14 mouse cellular contexts compared by ENCODE assay signal in genomic region chr5:117032130-117032529, GRCm38 (mm10).
DNase-seq lines count a peak whose midpoint lies in the region; ATAC-seq lines count a peak whose summit lies in the region.
"Had no signal": no experiment of that assay in that cellular context is flagged by ENCODE, and none has a peak within 500 bp of the region (broad histone marks: within the 10 kb centered on the region; RNA-seq: fewer than 3 reads in every experiment).

No protein-coding gene starts in this region.

- H3K27me3 ChIP-seq in heart, embryonic 11.5 days (ENCODE audit: control insufficient read depth, insufficient read depth, low read length) = no peaks in the 10 kb centered on the region
- H3K27me3 ChIP-seq: heart, embryonic 12.5 days; liver, embryonic 13.5 days; megakaryocyte, embryonic 14.5 days; neural tube, embryonic 15.5 days had no signal

- no peak overlapping the region for H3K4me2 ChIP-seq in heart, embryonic 11.5 days
- H3K4me2 ChIP-seq: heart, embryonic 12.5 days; liver, embryonic 13.5 days; neural tube, embryonic 15.5 days had no signal

- H3K9ac ChIP-seq in heart, embryonic 11.5 days (ENCODE audit: low read depth, low read length) = no peak overlapping the region
- H3K9ac ChIP-seq: heart, embryonic 12.5 days; liver, embryonic 13.5 days; neural tube, embryonic 15.5 days had no signal

- DNase-seq in heart, adult 11 months = peak; percentile 59
- DNase-seq in cerebellum, adult 18-20 months = peak; percentile 83 to 84
- peak; percentile 76 to 85 for DNase-seq in layer of hippocampus, adult 18-20 months (ENCODE audit: low spot score in 2 of 2)
- peak; percentile 15 to 22 for DNase-seq in right cerebral cortex, adult 2 months (ENCODE audit: low spot score in 2 of 2)
- no peak for DNase-seq in adrenal gland, postnatal 14 days
- no peak for DNase-seq in kidney, postnatal 25 days
- DNase-seq: kidney, adult 11 months; liver, embryonic 13.5 days had no signal

- WGBS in heart, embryonic 11.5 days (ENCODE audit: insufficient replicate concordance) = 78% methylated on average over 10 of the region's 10 CpGs

- H3K27ac ChIP-seq in heart, embryonic 11.5 days (ENCODE audit: low read depth, low read length) = no peak overlapping the region
- H3K27ac ChIP-seq: liver, embryonic 13.5 days; neural tube, embryonic 15.5 days had no signal

- H3K9me3 ChIP-seq in heart, embryonic 11.5 days (replicated peaks; ENCODE audit: control insufficient read depth, low read length) = no peaks in the 10 kb centered on the region; the same call in 1 of the 2 replicates
- H3K9me3 ChIP-seq: neural tube, embryonic 15.5 days had no signal

- H3K4me3 ChIP-seq in heart, embryonic 11.5 days (ENCODE audit: low read depth, low read length) = no peak overlapping the region
- H3K4me3 ChIP-seq: heart, embryonic 12.5 days; liver, embryonic 13.5 days; megakaryocyte, embryonic 14.5 days; neural tube, embryonic 15.5 days had no signal

- ATAC-seq in heart, embryonic 11.5 days (replicated peaks; ENCODE audit: insufficient number of reproducible peaks, low FRiP score, low TSS enrichment) = no peak
- ATAC-seq in monocyte, adult 5-6 weeks (replicated peaks; ENCODE audit: insufficient number of reproducible peaks, low FRiP score, low TSS enrichment, poor library complexity, severe bottlenecking) = no peak
- ATAC-seq: Patski had no signal

- H3K36me3 ChIP-seq in heart, embryonic 11.5 days (ENCODE audit: control insufficient read depth, insufficient read depth, low read length) = no peaks in the 10 kb centered on the region
- H3K36me3 ChIP-seq: heart, embryonic 12.5 days; liver, embryonic 13.5 days; neural tube, embryonic 15.5 days had no signal

- H3K4me1 ChIP-seq in heart, embryonic 11.5 days (ENCODE audit: control insufficient read depth, insufficient read depth, low read length) = no peaks in the 10 kb centered on the region
- H3K4me1 ChIP-seq: liver, embryonic 13.5 days; megakaryocyte, embryonic 14.5 days had no signal

Comparison
In these comparisons a context has a peak if more than half of its experiments do, and no peak if none do; other contexts are left out.
1. DNase-seq: peak in heart, adult 11 months (single experiment), cerebellum, adult 18-20 months (2 of 2), layer of hippocampus, adult 18-20 months (2 of 2) and right cerebral cortex, adult 2 months (2 of 2); none in adrenal gland, postnatal 14 days (single experiment) and kidney, postnatal 25 days (0 of 2).